ENCODE assay signal across 26 mouse cellular contexts in genomic region chr17:64826843-64827242, GRCm38 (mm10). TPM values are rescaled to one million over a fixed set of nuclear protein-coding genes. Genes with fewer than 3 reads are reported as not detected.
DNase-seq lines count a peak whose midpoint lies in the region; ATAC-seq and TF ChIP-seq lines count a peak whose summit lies in the region.
"Had no signal": no experiment of that assay in that cellular context is flagged by ENCODE, and none has a peak within 500 bp of the region (broad histone marks: within the 10 kb centered on the region; RNA-seq: fewer than 3 reads in every experiment).

No protein-coding gene starts in this region.

- no peak for TF ChIP-seq CTCF in kidney, postnatal 0 days (IDR thresholded peaks at IDR 0.05; ENCODE audit: low read depth)

- no peak overlapping the region for H3K4me3 ChIP-seq in kidney, postnatal 0 days (replicated peaks; ENCODE audit: low read depth, low read length)
- H3K4me3 ChIP-seq: embryonic facial prominence, embryonic 10.5 days; forebrain, embryonic 13.5 days; heart, embryonic 15.5 days; hindbrain, embryonic 13.5 days had no signal

- H3K4me2 ChIP-seq in kidney, postnatal 0 days (ENCODE audit: low read length) = no peak overlapping the region
- H3K4me2 ChIP-seq: forebrain, embryonic 13.5 days; heart, embryonic 11.5 days; heart, embryonic 15.5 days; hindbrain, embryonic 13.5 days had no signal

- no peaks in the 10 kb centered on the region for H3K36me3 ChIP-seq in kidney, postnatal 0 days (ENCODE audit: insufficient read depth, low read length)
- H3K36me3 ChIP-seq: embryonic facial prominence, embryonic 10.5 days; G1E; heart, embryonic 15.5 days; hindbrain, embryonic 13.5 days had no signal

- WGBS in kidney, postnatal 0 days = 59% methylated on average over 4 of the region's 4 CpGs

- no peaks in the 10 kb centered on the region for H3K27me3 ChIP-seq in kidney, postnatal 0 days (ENCODE audit: insufficient read depth, low read length)
- H3K27me3 ChIP-seq: forebrain, embryonic 13.5 days; hindbrain, embryonic 13.5 days had no signal

- no peak overlapping the region for H3K27ac ChIP-seq in kidney, postnatal 0 days
- H3K27ac ChIP-seq: embryonic facial prominence, embryonic 10.5 days; forebrain, embryonic 13.5 days; heart, embryonic 15.5 days; hindbrain, embryonic 13.5 days; hindbrain, postnatal 0 days had no signal

- H3K9me3 ChIP-seq in kidney, postnatal 0 days (replicated peaks; ENCODE audit: low read length) = no peaks in the 10 kb centered on the region
- H3K9me3 ChIP-seq: embryonic facial prominence, embryonic 10.5 days; forebrain, embryonic 13.5 days; heart, embryonic 15.5 days; hindbrain, embryonic 13.5 days had no signal

- peak; percentile 34 for DNase-seq in kidney, postnatal 0 days (ENCODE audit: low spot score)
- no peak for DNase-seq in kidney, postnatal 10 days
- peak; percentile 78 for DNase-seq in CD4-positive helper T cell, adult 2 months (ENCODE audit: low read depth, low spot score)
- DNase-seq in T-cell, adult 2 months (ENCODE audit: low spot score) = peak; percentile 30
- peak; percentile 51 for DNase-seq in naive thymus-derived CD4-positive, alpha-beta T cell, adult 2 months (ENCODE audit: low read depth)
- DNase-seq in gastrocnemius, postnatal 4 days (ENCODE audit: low spot score in 2 of 2) = no peak
- DNase-seq in natural killer cell, adult 2 months (ENCODE audit: low spot score in 2 of 2) = no peak
- DNase-seq: adrenal gland, postnatal 25 days; cerebellum, adult 18-20 months; cerebellum, postnatal 10 days; forebrain, postnatal 0 days; gastrocnemius, postnatal 14 days; heart, adult 18-20 months; heart, postnatal 14 days had no signal

- no peak overlapping the region for H3K9ac ChIP-seq in kidney, postnatal 0 days (ENCODE audit: low read depth, low read length)
- H3K9ac ChIP-seq: forebrain, embryonic 13.5 days; forebrain, postnatal 0 days; heart, embryonic 15.5 days; hindbrain, embryonic 13.5 days had no signal

- no peaks in the 10 kb centered on the region for H3K4me1 ChIP-seq in kidney, postnatal 0 days (replicated peaks; ENCODE audit: insufficient read depth, low read length)
- H3K4me1 ChIP-seq: embryonic facial prominence, embryonic 10.5 days; forebrain, embryonic 13.5 days; heart, embryonic 15.5 days; hindbrain, embryonic 13.5 days had no signal

- no peak for ATAC-seq in kidney, postnatal 0 days (replicated peaks; ENCODE audit: low FRiP score, low read depth)
- ATAC-seq: forebrain, embryonic 13.5 days; forebrain, postnatal 0 days; hindbrain, postnatal 0 days had no signal

RNA-seq across cellular contexts. Expression of gene 4930583I09Rik, which starts 9.0 kb away (rescaled TPM):
- not detected in 2 replicates for polyA plus RNA-seq in kidney, postnatal 0 days (2015; fragmentation: Nextera tagmentation; extraction: Ambion mirVana)
- not detected for total RNA-seq in gastrocnemius, postnatal 4 days (2021)
- total RNA-seq: adrenal gland, adult 18-20 months; adrenal gland, postnatal 25 days; forebrain, postnatal 0 days; G1E; gastrocnemius, adult 18-20 months; gastrocnemius, postnatal 14 days; heart, adult 18-20 months; heart, postnatal 14 days; hematopoietic stem cell, adult 5-6 weeks; hindbrain, postnatal 0 days had no signal
- polyA plus RNA-seq: C2C12; embryonic facial prominence, embryonic 10.5 days; embryonic facial prominence, embryonic 14.5 days; forebrain, embryonic 13.5 days; forebrain, postnatal 0 days; G1E; heart, embryonic 11.5 days; heart, embryonic 15.5 days; hindbrain, embryonic 13.5 days; hindbrain, postnatal 0 days had no signal

Comparison
In these comparisons a context has a peak if more than half of its experiments do, and no peak if none do; other contexts are left out.
1. DNase-seq: peak in kidney, postnatal 0 days (single experiment), CD4-positive helper T cell, adult 2 months (single experiment), T-cell, adult 2 months (single experiment) and naive thymus-derived CD4-positive, alpha-beta T cell, adult 2 months (single experiment); none in kidney, postnatal 10 days (single experiment), gastrocnemius, postnatal 4 days (0 of 2) and natural killer cell, adult 2 months (0 of 2).